Mouse (Mus musculus) megakaryocyte-erythroid progenitor cell, adult 5-6 weeks (primary cell): ENCODE results near the gene Tek. TPM values are rescaled to one million over a fixed set of nuclear protein-coding genes. Genes with fewer than 3 reads are reported as not detected.

Source experiments
- ATAC-seq: replicated peaks from 2 replicates; pipeline ENCODE4 v1.8.0; 2016; ENCODE audit warnings: mild to moderate bottlenecking, inconsistent platforms; ENCODE audit not compliant: severe bottlenecking, poor library complexity, low FRiP score, low TSS enrichment
- total RNA-seq, 2 experiments: library from RNA; stranded (forward) in 1 of 2; stranded (reverse) in 1 of 2; fragments of 200-1000, 215-1000 nt in 1 of 2; fragments of >200 nt in 1 of 2; fragmentation: Nextera tagmentation in 1 of 2; gene quantifications; 2 replicates each; pipeline ENCODE4 v1.2.3; 2014 to 2017

Tek gene
- total RNA-seq, 2 experiments from 2014 or later, result 0.46 to 2.0 TPM

GRCm38 (mm10) chr4:94781043-94781442 lies 42.0 kb downstream of the Tek start:
- ATAC-seq, result peak; percentile 79

DNA sequence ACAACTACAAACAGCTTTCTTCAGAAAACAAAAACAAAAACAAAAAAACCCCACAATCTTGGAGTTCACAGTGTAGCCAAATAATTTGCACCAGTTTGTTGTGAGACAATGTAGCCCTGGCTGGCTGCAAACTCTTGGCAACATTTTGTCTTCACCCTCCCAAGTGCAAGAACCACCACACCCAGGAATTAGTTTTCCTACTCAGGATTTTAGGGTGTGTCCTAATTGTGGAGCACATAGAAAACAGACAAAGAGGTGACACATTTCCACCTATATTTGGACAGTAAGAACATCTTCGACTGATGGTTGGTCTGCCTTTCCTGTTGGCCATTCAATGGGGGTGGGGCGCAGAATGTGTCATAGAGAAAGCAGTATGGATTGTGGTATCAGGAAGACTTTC lies 46.8 kb downstream of the Tek start:
- no peak for ATAC-seq

DNA sequence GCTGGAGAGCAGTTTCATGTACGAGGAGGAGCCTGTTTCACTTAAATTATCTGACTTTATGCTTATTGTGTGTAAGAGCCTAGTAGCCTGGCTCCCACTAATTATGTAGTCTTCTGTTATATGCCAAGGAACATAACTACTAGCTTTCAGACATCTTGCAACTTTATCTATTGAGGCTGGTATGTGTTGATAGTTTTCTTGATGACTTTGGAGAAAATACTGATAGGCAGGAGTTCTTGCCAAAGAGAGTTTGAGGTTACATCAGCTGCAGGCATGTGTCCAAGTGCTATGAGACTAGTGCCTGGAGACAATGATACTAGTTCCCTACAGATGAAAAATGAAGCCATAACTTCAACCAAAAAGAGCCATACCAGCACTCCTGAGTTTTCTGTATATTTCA lies 64.1 kb downstream of the Tek start:
- ATAC-seq, result peak; percentile 97

- ATAC-seq, result no peak
Observed at GRCm38 (mm10) chr4:94810616-94811015, 71.5 kb downstream of the Tek start.

DNA sequence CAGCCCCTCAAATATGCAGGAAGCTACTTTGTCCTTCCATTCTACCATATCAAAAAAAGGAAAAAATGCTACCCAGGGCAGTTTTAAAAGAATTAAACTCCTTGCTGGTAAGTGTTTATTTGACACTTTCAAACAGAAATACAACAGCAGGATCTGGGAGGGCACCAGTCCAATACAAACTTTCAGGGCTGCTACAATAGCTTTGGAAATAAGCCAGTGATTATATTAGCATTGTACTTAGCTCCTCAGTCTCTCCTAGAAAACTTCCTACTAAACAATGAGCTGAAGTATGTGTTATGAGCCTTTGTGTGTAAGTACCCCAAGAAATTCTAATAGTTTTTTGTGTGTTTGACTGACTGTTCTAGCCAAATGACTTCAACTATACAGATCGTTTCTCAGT lies 87.8 kb downstream of the Tek start:
- ATAC-seq, result no peak

- peak; percentile 86 for ATAC-seq
Observed at GRCm38 (mm10) chr4:94827429-94827828, 88.3 kb downstream of the Tek start.

- no peak for ATAC-seq
Observed at GRCm38 (mm10) chr4:94829924-94830386, 90.9 kb downstream of the Tek start.

DNA sequence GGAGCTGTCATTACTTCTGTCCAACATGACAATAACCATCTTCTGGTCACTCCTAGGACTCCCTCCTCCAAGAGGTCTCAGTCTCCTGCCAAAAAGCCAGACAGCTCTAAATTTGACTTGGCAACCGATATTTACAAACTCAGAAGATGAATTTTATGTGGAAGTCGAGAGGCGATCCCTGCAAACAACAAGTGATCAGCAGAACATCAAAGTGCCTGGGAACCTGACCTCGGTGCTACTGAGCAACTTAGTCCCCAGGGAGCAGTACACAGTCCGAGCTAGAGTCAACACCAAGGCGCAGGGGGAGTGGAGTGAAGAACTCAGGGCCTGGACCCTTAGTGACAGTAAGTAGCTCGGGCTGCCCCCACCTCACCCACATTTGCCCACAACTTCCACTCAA lies 98.0 kb downstream of the Tek start:
- ATAC-seq, result no peak

DNA sequence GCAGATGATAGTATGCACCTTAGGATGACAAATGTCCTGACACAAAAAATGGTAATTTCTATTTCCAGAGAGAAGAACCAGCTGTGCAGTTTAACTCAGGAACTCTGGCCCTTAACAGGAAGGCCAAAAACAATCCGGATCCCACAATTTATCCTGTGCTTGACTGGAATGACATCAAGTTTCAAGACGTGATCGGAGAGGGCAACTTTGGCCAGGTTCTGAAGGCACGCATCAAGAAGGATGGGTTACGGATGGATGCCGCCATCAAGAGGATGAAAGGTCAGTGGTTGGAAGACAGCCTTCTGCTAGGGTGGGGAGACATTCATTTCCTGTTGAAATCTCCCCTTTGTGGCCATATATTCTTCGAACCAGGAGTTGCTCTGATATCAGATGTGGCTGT lies 114.2 kb downstream of the Tek start:
- no peak for ATAC-seq

GRCm38 (mm10) chr4:94854270-94854669 lies 115.2 kb downstream of the Tek start:
- no peak for ATAC-seq

GRCm38 (mm10) chr4:94855201-94855600 lies 116.1 kb downstream of the Tek start:
- no peak for ATAC-seq

- peak; percentile 82; the same call in 1 of the 2 replicates for ATAC-seq
Observed at GRCm38 (mm10) chr4:94900744-94901143, 161.7 kb downstream of the Tek start.

DNA sequence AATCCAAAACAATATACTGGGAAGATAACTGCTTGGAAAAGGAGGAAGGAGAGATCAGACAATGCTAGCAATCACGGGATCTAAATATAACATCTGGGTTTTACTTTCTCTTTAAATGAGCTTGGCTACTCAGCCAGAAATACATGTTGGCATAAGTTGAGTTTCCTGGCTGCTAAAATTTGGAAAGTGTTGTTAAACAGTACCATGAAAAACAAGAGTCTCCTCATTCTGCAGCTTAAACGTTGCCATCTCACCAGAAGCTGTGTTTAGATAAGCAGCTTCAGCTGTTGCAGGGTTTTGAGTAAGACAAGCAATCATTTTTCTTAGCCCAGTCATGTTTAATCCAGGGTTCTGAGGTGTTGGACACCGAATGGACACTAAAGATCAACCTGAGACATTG lies 162.7 kb downstream of the Tek start:
- peak; percentile 76 for ATAC-seq

Other genes with a start within 250 kb of the Tek start
- gene Gm10306, start 182.7 kb upstream of the Tek start, total RNA-seq (2014; fragmentation: Nextera tagmentation), result not detected in 2 replicates
- not detected in 2 replicates for gene Gm10306, start 182.7 kb upstream of the Tek start, total RNA-seq (2017)
- 15.3 and 23.8 TPM in 2 replicates for gene Caap1, start 182.5 kb upstream of the Tek start, total RNA-seq (2014; fragmentation: Nextera tagmentation)
- 29.9 and 34.4 TPM in 2 replicates for gene Caap1, start 182.5 kb upstream of the Tek start, total RNA-seq (2017)
- 53.9 and 74.0 TPM in 2 replicates for gene Plaa, start 136.0 kb upstream of the Tek start, total RNA-seq (2014; fragmentation: Nextera tagmentation)
- gene Plaa, start 136.0 kb upstream of the Tek start, total RNA-seq (2017), result 131 and 154 TPM in 2 replicates
- 6.9 and 8.2 TPM in 2 replicates for gene Ift74, start 124.8 kb upstream of the Tek start, total RNA-seq (2014; fragmentation: Nextera tagmentation)
- 18.3 and 20.9 TPM in 2 replicates for gene Ift74, start 124.8 kb upstream of the Tek start, total RNA-seq (2017)
- gene Lrrc19, start 89.1 kb upstream of the Tek start, total RNA-seq (2014; fragmentation: Nextera tagmentation), result not detected in 2 replicates
- gene Lrrc19, start 89.1 kb upstream of the Tek start, total RNA-seq (2017), result not detected in 2 replicates
- not detected in 2 replicates for gene Eqtn, start 189.6 kb downstream of the Tek start, total RNA-seq (2014; fragmentation: Nextera tagmentation)
- gene Eqtn, start 189.6 kb downstream of the Tek start, total RNA-seq (2017), result 0.50 TPM in 1 of 2 replicates, not detected in the other
- gene Mysm1, start 239.8 kb downstream of the Tek start, total RNA-seq (2014; fragmentation: Nextera tagmentation), result 25.6 and 37.7 TPM in 2 replicates
- gene Mysm1, start 239.8 kb downstream of the Tek start, total RNA-seq (2017), result 42.5 and 70.5 TPM in 2 replicates